Mouse (Mus musculus) MEL (cell line): ENCODE results near the gene Islr2. TPM values are rescaled to one million over a fixed set of nuclear protein-coding genes. Genes with fewer than 3 reads are reported as not detected.

Experiments used
- DNase-seq: peaks from one replicate; pipeline ENCODE4 v3.0.0; 2011; ENCODE audit warnings: low read depth, low spot score
- H3K27ac ChIP-seq: 2 replicates; pipeline ENCODE4 v1.5.1; 2012; ENCODE audit warnings: low read depth, mild to moderate bottlenecking, control low read depth, low read length, moderate library complexity; ENCODE audit not compliant: control insufficient read depth
- H3K27me3 ChIP-seq, 2 experiments: fragments of 150-350 bp in 1 of 2; sonication (generic) in 1 of 2; 2 replicates each; pipeline ENCODE4 v1.6.1; 2012; ENCODE audit warnings: low read length in 2 of 2, mild to moderate bottlenecking in 2 of 2, improper control_type of control experiment in 1 of 2, moderate library complexity in 1 of 2; ENCODE audit not compliant: insufficient read depth in 2 of 2, control insufficient read depth in 1 of 2
- H3K36me3 ChIP-seq, 2 experiments: 2 replicates each; pipeline ENCODE4 v1.6.1; 2012 to 2014; ENCODE audit warnings: low read length in 2 of 2, improper control_type of control experiment in 1 of 2, inconsistent platforms in 1 of 2, mild to moderate bottlenecking in 1 of 2; ENCODE audit not compliant: insufficient read depth in 2 of 2, control insufficient read depth in 1 of 2
- H3K4me1 ChIP-seq, 2 experiments: fragments of 150-350 bp in 1 of 2; sonication (generic) in 1 of 2; 2 replicates each; pipeline ENCODE4 v1.6.1; 2012; ENCODE audit warnings: low read length in 2 of 2, improper control_type of control experiment in 1 of 2, mild to moderate bottlenecking in 1 of 2; ENCODE audit not compliant: insufficient read depth in 2 of 2, control insufficient read depth in 1 of 2
- H3K4me3 ChIP-seq, 2 experiments: fragments of 150-350 bp in 1 of 2; sonication (generic) in 1 of 2; 2 replicates each; pipeline ENCODE4 v1.5.1; 2012; ENCODE audit warnings: low read depth in 2 of 2, low read length in 2 of 2, mild to moderate bottlenecking in 2 of 2, moderate library complexity in 2 of 2, control low read depth in 1 of 2, improper control_type of control experiment in 1 of 2; ENCODE audit not compliant: control insufficient read depth in 1 of 2, insufficient read depth in 1 of 2
- H3K79me2 ChIP-seq: 2 replicates; pipeline ENCODE4 v1.6.1; 2012; ENCODE audit warnings: mild to moderate bottlenecking, low read length, moderate library complexity; ENCODE audit not compliant: control insufficient read depth, poor library complexity, insufficient read depth
- H3K9ac ChIP-seq: 2 replicates; pipeline ENCODE4 v1.6.1; 2012; ENCODE audit warnings: low read depth, mild to moderate bottlenecking, control low read depth, low read length, moderate library complexity; ENCODE audit not compliant: control insufficient read depth, poor library complexity, severe bottlenecking
- H3K9me3 ChIP-seq: fragments of 150-350 bp; sonication (generic); replicated peaks from 2 replicates; pipeline ENCODE4 v1.6.1; 2012; ENCODE audit warnings: mild to moderate bottlenecking, low read length, improper control_type of control experiment, moderate library complexity; ENCODE audit not compliant: insufficient read depth
- CHD1 ChIP-seq: IDR thresholded peaks from 2 replicates; pipeline ENCODE4 v1.6.1; 2012; ENCODE audit warnings: low read depth, mild to moderate bottlenecking, inconsistent platforms, low read length, improper control_type of control experiment
- CTCF ChIP-seq, 3 experiments: IDR thresholded peaks in 2 of 3; conservative IDR thresholded peaks in 1 of 3; 2 replicates each; pipeline ENCODE4 v1.5.1; 2011 to 2012; ENCODE audit warnings: low read length in 3 of 3, low read depth in 2 of 3, mild to moderate bottlenecking in 2 of 3, improper control_type of control experiment in 1 of 3, inconsistent platforms in 1 of 3, mixed read lengths in 1 of 3, moderate library complexity in 1 of 3; ENCODE audit not compliant: control insufficient read depth in 1 of 3, insufficient read depth in 1 of 3, poor library complexity in 1 of 3, severe bottlenecking in 1 of 3
- ELF1 ChIP-seq: IDR thresholded peaks from 2 replicates; pipeline ENCODE4 v1.6.1; 2014; ENCODE audit warnings: low read depth, mild to moderate bottlenecking, inconsistent platforms, low read length, improper control_type of control experiment, moderate library complexity
- ETS1 ChIP-seq: IDR thresholded peaks from 2 replicates; pipeline ENCODE4 v1.6.1; 2012; ENCODE audit warnings: low read depth, mild to moderate bottlenecking, inconsistent platforms, low read length, improper control_type of control experiment, moderate library complexity
- GABPA ChIP-seq: IDR thresholded peaks from 2 replicates; pipeline ENCODE4 v1.6.1; 2012; ENCODE audit warnings: low read depth, mild to moderate bottlenecking, inconsistent platforms, low read length, improper control_type of control experiment, moderate library complexity
- HCFC1 ChIP-seq: IDR thresholded peaks from 2 replicates; pipeline ENCODE4 v1.6.1; 2012; ENCODE audit warnings: low read depth, mild to moderate bottlenecking, inconsistent platforms, low read length, improper control_type of control experiment, moderate library complexity
- KAT2A ChIP-seq: conservative IDR thresholded peaks from 2 replicates; pipeline ENCODE4 v1.6.1; 2012; ENCODE audit warnings: low read depth, low read length, improper control_type of control experiment, inconsistent platforms
- MXI1 ChIP-seq: IDR thresholded peaks from 2 replicates; pipeline ENCODE4 v1.6.1; 2011; ENCODE audit warnings: mild to moderate bottlenecking, low read depth, low read length, improper control_type of control experiment
- MYB ChIP-seq: IDR thresholded peaks from 2 replicates; pipeline ENCODE4 v1.6.1; 2011; ENCODE audit warnings: mild to moderate bottlenecking, low read depth, low read length, improper control_type of control experiment
- MYC ChIP-seq: IDR thresholded peaks from 2 replicates; pipeline ENCODE4 v1.6.1; 2011; ENCODE audit warnings: low read depth, mild to moderate bottlenecking, low read length, improper control_type of control experiment, moderate library complexity
- POLR2AphosphoS2 ChIP-seq: IDR thresholded peaks from 2 replicates; pipeline ENCODE4 v1.6.1; 2011; ENCODE audit warnings: low read length, improper control_type of control experiment
- POLR2AphosphoS5 ChIP-seq: IDR thresholded peaks from 2 replicates; pipeline ENCODE4 v1.6.1; 2012; ENCODE audit warnings: low read depth, borderline replicate concordance, mild to moderate bottlenecking, inconsistent platforms, low read length, moderate library complexity, mixed read lengths
- RAD21 ChIP-seq: IDR thresholded peaks from 2 replicates; pipeline ENCODE4 v1.6.1; 2011; ENCODE audit warnings: mild to moderate bottlenecking, low read depth, low read length, improper control_type of control experiment
- SIN3A ChIP-seq: IDR thresholded peaks from 2 replicates; pipeline ENCODE4 v1.6.1; 2012; ENCODE audit warnings: low read length, improper control_type of control experiment, inconsistent platforms
- SMC3 ChIP-seq: IDR thresholded peaks from 2 replicates; pipeline ENCODE4 v1.6.1; 2011; ENCODE audit warnings: low read depth, low read length, improper control_type of control experiment
- TAL1 ChIP-seq: IDR thresholded peaks from 2 replicates; pipeline ENCODE4 v1.6.1; 2012; ENCODE audit warnings: mild to moderate bottlenecking, inconsistent platforms, low read length, moderate library complexity, mixed read lengths
- TBP ChIP-seq: IDR thresholded peaks from 2 replicates; pipeline ENCODE4 v1.8.0; 2011; ENCODE audit warnings: low read depth, low read length, improper control_type of control experiment
- UBTF ChIP-seq: IDR thresholded peaks from 2 replicates; pipeline ENCODE4 v1.6.1; 2012; ENCODE audit warnings: low read depth, mild to moderate bottlenecking, inconsistent platforms, low read length, improper control_type of control experiment, moderate library complexity, borderline replicate concordance; ENCODE audit not compliant: insufficient read depth
- ZC3H11A ChIP-seq: IDR thresholded peaks from 2 replicates; pipeline ENCODE4 v1.6.1; 2012; ENCODE audit warnings: low read depth, mild to moderate bottlenecking, inconsistent platforms, low read length, improper control_type of control experiment
- ZKSCAN1 ChIP-seq: IDR thresholded peaks from 2 replicates; pipeline ENCODE4 v1.6.1; 2012; ENCODE audit warnings: low read depth, mild to moderate bottlenecking, inconsistent platforms, low read length, improper control_type of control experiment, moderate library complexity
- ZMIZ1 ChIP-seq: IDR thresholded peaks from 2 replicates; pipeline ENCODE4 v1.6.1; 2012; ENCODE audit warnings: low read depth, mild to moderate bottlenecking, inconsistent platforms, low read length, improper control_type of control experiment, moderate library complexity
- ZNF384 ChIP-seq: IDR thresholded peaks from 2 replicates; pipeline ENCODE4 v1.6.1; 2012; ENCODE audit warnings: low read depth, mild to moderate bottlenecking, inconsistent platforms, low read length, improper control_type of control experiment
- polyA plus RNA-seq, 2 experiments: library from polyadenylated mRNA; stranded (reverse) in 1 of 2; unstranded in 1 of 2; fragments of >175 nt in 1 of 2; fragments of >200 nt in 1 of 2; gene quantifications; 2 replicates each; pipeline versions ENCODE4 v1.2.1 to v1.2.4; 2012; ENCODE audit warnings: low replicate concordance in 2 of 2, low read depth in 1 of 2; ENCODE audit not compliant: insufficient read length in 2 of 2, insufficient read depth in 1 of 2, missing spikeins in 1 of 2
- total RNA-seq: library from RNA; depleted of rRNA; stranded (reverse); fragments of 300-350 nt; gene quantifications from 2 replicates; pipeline ENCODE4 v1.2.3, GENCODE M21; 2012

Gene Islr2
- total and polyA plus RNA-seq, 3 experiments = 0.15 to 0.17 TPM; not detected in 1

DNA sequence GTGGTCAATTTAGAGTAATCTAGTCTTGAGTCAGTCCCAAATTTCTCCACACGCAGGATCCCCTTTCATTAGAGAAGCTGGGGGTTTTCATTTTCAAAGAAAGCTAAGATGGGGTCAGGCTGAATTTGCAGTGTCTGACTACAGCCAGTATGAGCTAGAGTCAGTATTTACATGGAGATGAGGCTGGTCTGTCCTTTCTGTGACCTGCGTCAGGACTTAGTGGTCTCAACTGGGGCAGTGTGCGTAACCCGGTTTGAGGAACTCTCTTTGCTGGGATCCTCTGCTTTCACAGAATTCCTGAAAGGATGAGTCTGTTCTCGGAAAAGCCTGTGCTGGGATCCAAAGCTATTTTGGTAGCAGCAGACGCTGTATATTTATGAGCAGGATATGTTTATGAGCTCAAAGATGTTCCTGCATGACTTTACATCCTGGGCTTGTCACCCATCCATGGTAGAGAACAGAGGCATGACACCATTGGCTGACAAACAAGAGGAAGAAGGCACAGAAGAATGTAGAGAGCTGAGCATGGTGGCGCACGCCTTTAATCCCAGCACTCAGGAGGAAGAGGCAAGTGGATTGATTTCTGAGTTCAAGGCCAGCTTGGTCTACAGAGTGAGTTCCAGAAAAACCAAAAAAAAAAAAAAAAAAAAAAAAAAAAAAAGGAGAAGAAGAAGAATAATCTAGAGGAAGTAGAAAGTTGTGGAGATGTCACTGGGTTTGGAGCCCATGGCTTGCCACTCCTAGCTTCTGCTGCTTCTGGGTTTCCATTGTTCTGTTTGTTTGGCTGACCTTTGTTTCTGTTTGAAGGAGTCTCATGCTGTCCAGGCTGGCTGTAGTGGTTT is 5.6 kb upstream of the Islr2 start:
- H3K9ac ChIP-seq = no peak overlapping the region
- H3K9me3 ChIP-seq = no peaks in the 10 kb centered on the region
- TF ChIP-seq HCFC1 = no peak
- no peak for TF ChIP-seq ZC3H11A
- peak; percentile 73 for TF ChIP-seq ZNF384
- H3K27me3 ChIP-seq = no peaks in the 10 kb centered on the region
- H3K27ac ChIP-seq = no peak overlapping the region
- H3K4me3 ChIP-seq = no peak overlapping the region
- H3K79me2 ChIP-seq = no peaks in the 10 kb centered on the region
- H3K36me3 ChIP-seq = peaks cover 0 to 17% of the 10 kb centered on the region in 2 experiments; a peak in 2 of 4 replicates
- peaks cover 7 to 30% of the 10 kb centered on the region in 2 experiments for H3K4me1 ChIP-seq
- no peak for DNase-seq

DNA sequence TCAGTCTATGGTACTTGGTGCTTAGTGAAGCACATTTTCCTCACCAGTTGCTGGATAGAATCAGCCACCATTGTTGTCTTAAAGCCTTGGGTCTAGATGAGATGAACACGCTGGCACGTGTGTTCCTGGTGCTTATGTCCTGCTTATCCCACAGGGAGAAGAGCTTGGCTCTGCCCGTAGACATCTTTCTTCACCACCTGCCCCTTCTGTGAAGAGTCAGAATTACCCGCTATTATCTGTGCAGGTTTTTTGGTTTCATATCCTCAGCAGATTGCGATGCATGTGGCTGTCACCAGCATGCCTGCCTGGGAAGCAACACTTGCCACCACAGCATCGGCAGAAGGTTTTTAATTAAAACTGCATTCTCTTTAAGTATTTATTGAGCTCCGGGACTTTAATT is 1.9 kb upstream of the Islr2 start:
- no peak for DNase-seq
- no peak for TF ChIP-seq TAL1
- TF ChIP-seq SIN3A = no peak
- no peak for TF ChIP-seq TBP
- TF ChIP-seq KAT2A = no peak
- no peak for TF ChIP-seq ZMIZ1
- TF ChIP-seq CTCF (IDR thresholded peaks at IDR 0.05 in 2 of 3, conservative IDR thresholded peaks at IDR 0.05 in 1 of 3; ENCODE audit: control insufficient read depth in 1 of 3, insufficient read depth in 1 of 3, low read depth in 2 of 3, low read length in 3 of 3, poor library complexity in 1 of 3, severe bottlenecking in 1 of 3) = no peak
- no peak for TF ChIP-seq UBTF
- H3K9ac ChIP-seq = no peak overlapping the region
- H3K4me3 ChIP-seq = no peak overlapping the region
- H3K27ac ChIP-seq = no peak overlapping the region
- H3K79me2 ChIP-seq = no peaks in the 10 kb centered on the region
- no peaks in the 10 kb centered on the region for H3K27me3 ChIP-seq
- H3K4me1 ChIP-seq = peaks cover 0 to 19% of the 10 kb centered on the region in 2 experiments; a peak in 3 of 4 replicates
- no peaks in the 10 kb centered on the region for H3K9me3 ChIP-seq
- peaks cover 0 to 6% of the 10 kb centered on the region in 2 experiments; a peak in 2 of 4 replicates for H3K36me3 ChIP-seq

DNA sequence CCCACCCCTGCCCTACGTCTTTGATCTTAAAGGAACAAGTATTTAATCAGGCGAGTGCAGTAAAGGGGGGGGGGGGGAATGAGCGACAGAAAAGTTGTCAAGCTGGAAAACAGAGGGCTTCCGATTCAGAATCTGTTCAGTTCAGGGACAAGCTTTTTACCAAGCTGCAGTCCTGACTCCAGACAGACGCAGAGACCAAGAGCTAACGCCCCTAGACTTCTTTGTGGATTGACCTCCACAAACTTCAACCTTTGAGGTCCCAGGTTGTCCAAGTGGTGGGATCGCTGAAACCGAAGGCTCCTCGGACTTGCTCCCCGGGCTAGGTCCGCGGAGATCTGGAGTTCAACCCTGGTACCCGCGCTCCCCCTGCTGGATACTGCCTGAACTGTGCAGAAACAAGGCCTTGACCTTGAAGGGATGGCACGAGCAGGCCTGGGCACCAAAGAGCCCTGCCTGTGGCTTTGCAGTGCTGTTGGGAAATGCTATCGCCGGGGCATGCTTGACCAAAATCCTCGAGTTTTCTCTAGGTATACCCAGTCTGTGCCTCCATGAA is 405 bp upstream of the Islr2 start:
- H3K9ac ChIP-seq = peak overlapping the region; percentile 57
- peak overlapping the region; percentile 36 to 70 for H3K4me3 ChIP-seq
- H3K79me2 ChIP-seq = no peaks in the 10 kb centered on the region
- no peaks in the 10 kb centered on the region for H3K27me3 ChIP-seq
- H3K9me3 ChIP-seq = no peaks in the 10 kb centered on the region
- TF ChIP-seq POLR2AphosphoS5 (no peak), CTCF (IDR thresholded peaks at IDR 0.05 in 2 of 3, conservative IDR thresholded peaks at IDR 0.05 in 1 of 3; ENCODE audit: control insufficient read depth in 1 of 3, insufficient read depth in 1 of 3, low read depth in 2 of 3, low read length in 3 of 3, poor library complexity in 1 of 3, severe bottlenecking in 1 of 3) (peak; percentile 85 to 93 (median 89)), MYB (no peak), ETS1 (no peak), HCFC1 (no peak), RAD21 (peak; percentile 85), ELF1 (no peak), ZNF384 (no peak), MXI1 (no peak), ZC3H11A (peak; percentile 48), TBP (no peak), POLR2AphosphoS2 (no peak), CHD1 (no peak), GABPA (no peak), MYC (no peak), ZKSCAN1 (no peak), ZMIZ1 (no peak), SMC3 (peak; percentile 75)
- H3K4me1 ChIP-seq = peaks cover 0 to 16% of the 10 kb centered on the region in 2 experiments; a peak in 2 of 4 replicates
- peaks cover 0 to 4% of the 10 kb centered on the region in 2 experiments; a peak in 2 of 4 replicates for H3K36me3 ChIP-seq
- H3K27ac ChIP-seq = no peak overlapping the region
- DNase-seq = peak; percentile 85
